Mouse (Mus musculus) limb, embryonic 15.5 days (tissue): ENCODE data around the gene Mtfr1l. TPM values are rescaled to one million over a fixed set of nuclear protein-coding genes. Genes with fewer than 3 reads are reported as not detected.
"Not testable (repeated sequence)": the region's sequence is repeated elsewhere in the genome, so short reads cannot be mapped to it uniquely, and the experiment has no call there.

Source experiments
- ATAC-seq: fragments of 200-750 bp; cut with Nextera tagmentation; 2 replicates; pipeline ENCODE4 v1.8.0; 2017; ENCODE audit warnings: low read depth, moderate TSS enrichment; ENCODE audit not compliant: insufficient number of reproducible peaks, low FRiP score, low TSS enrichment
- H3K27ac ChIP-seq: fragments of 300-500 bp; sonication (generic); 2 replicates; pipeline ENCODE4 v1.5.1; 2015; ENCODE audit warnings: moderate library complexity, mild to moderate bottlenecking, inconsistent platforms
- H3K27me3 ChIP-seq: fragments of 300-500 bp; sonication (generic); 2 replicates; pipeline ENCODE4 v1.6.1; 2015; ENCODE audit warnings: inconsistent platforms
- H3K36me3 ChIP-seq: fragments of 300-500 bp; sonication (generic); 2 replicates; pipeline ENCODE4 v1.6.1; 2015; ENCODE audit warnings: inconsistent platforms
- H3K4me1 ChIP-seq: fragments of 300-500 bp; sonication (generic); 2 replicates; pipeline ENCODE4 v1.6.1; 2015; ENCODE audit warnings: inconsistent platforms
- H3K4me2 ChIP-seq: fragments of 300-500 bp; sonication (generic); 2 replicates; pipeline ENCODE4 v1.6.1; 2015; ENCODE audit warnings: mild to moderate bottlenecking, inconsistent platforms
- H3K4me3 ChIP-seq: fragments of 300-500 bp; sonication (generic); 2 replicates; pipeline ENCODE4 v1.5.1; 2015; ENCODE audit warnings: mild to moderate bottlenecking, inconsistent platforms
- H3K9ac ChIP-seq: fragments of 300-500 bp; sonication (generic); 2 replicates; pipeline ENCODE4 v1.6.1; 2015; ENCODE audit warnings: inconsistent platforms
- H3K9me3 ChIP-seq: fragments of 300-500 bp; sonication (generic); 2 replicates; pipeline ENCODE4 v1.6.1; 2016; ENCODE audit warnings: inconsistent platforms
- WGBS: fragments of 180-500 bp; shearing (Covaris S2); methylation state at CpG from one replicate; pipeline ENCODE4 v1.1.7; 2015; 5-methylcytosine and 5-hydroxymethylcytosine counted together
- polyA plus RNA-seq: library from polyadenylated mRNA; unstranded; fragments of >200 nt; fragmentation: Nextera tagmentation; extraction: Ambion mirVana; gene quantifications from 2 replicates; pipeline ENCODE4 v1.2.1, GENCODE M21; 2015

Mtfr1l gene
- polyA plus RNA-seq, 1 experiment from 2014 or later, result 105 TPM

GRCm38 (mm10) chr4:134497223-134497622, 38.0 kb downstream of the Mtfr1l start:
- 12% methylated on average over 6 of the region's 6 CpGs for WGBS
- Histone ChIP-seq H3K4me3 (peak overlapping the region; percentile 58), H3K9me3 (no peaks in the 10 kb centered on the region), H3K9ac (peak overlapping the region; percentile 44), H3K36me3 (no peaks in the 10 kb centered on the region), H3K27me3 (no peaks in the 10 kb centered on the region), H3K4me2 (peak overlapping the region; percentile 98), H3K4me1 (peaks cover 33% of the 10 kb centered on the region), H3K27ac (peak overlapping the region; percentile 61; the same call in 1 of the 2 replicates)
- no peak for ATAC-seq

- Histone ChIP-seq H3K4me1 (peaks cover 33% of the 10 kb centered on the region), H3K36me3 (no peaks in the 10 kb centered on the region), H3K27ac (peak within 1 kb of the TSS; percentile 61), H3K4me2 (peak within 1 kb of the TSS; percentile 98), H3K9ac (peak within 1 kb of the TSS; percentile 44), H3K9me3 (no peaks in the 10 kb centered on the region), H3K27me3 (no peaks in the 10 kb centered on the region), H3K4me3 (peak within 1 kb of the TSS; percentile 58)
- WGBS, result 3% methylated on average over 35 of the region's 35 CpGs
- ATAC-seq, result no peak
Observed at GRCm38 (mm10) chr4:134496595-134497210, 38.5 kb downstream of the Mtfr1l start, which contains the start of gene Paqr7. Gene Paqr7 (plus strand): TSS chr4:134496697.

GRCm38 (mm10) chr4:134495546-134495923, 39.7 kb downstream of the Mtfr1l start:
- Histone ChIP-seq H3K27me3 (no peaks in the 10 kb centered on the region), H3K4me2 (no peak overlapping the region), H3K9me3 (no peaks in the 10 kb centered on the region), H3K36me3 (no peaks in the 10 kb centered on the region), H3K4me3 (no peak overlapping the region), H3K27ac (no peak overlapping the region), H3K4me1 (peaks cover 33% of the 10 kb centered on the region), H3K9ac (no peak overlapping the region)
- WGBS, result 70% methylated on average over 5 of the region's 5 CpGs
- ATAC-seq, result no peak

DNA sequence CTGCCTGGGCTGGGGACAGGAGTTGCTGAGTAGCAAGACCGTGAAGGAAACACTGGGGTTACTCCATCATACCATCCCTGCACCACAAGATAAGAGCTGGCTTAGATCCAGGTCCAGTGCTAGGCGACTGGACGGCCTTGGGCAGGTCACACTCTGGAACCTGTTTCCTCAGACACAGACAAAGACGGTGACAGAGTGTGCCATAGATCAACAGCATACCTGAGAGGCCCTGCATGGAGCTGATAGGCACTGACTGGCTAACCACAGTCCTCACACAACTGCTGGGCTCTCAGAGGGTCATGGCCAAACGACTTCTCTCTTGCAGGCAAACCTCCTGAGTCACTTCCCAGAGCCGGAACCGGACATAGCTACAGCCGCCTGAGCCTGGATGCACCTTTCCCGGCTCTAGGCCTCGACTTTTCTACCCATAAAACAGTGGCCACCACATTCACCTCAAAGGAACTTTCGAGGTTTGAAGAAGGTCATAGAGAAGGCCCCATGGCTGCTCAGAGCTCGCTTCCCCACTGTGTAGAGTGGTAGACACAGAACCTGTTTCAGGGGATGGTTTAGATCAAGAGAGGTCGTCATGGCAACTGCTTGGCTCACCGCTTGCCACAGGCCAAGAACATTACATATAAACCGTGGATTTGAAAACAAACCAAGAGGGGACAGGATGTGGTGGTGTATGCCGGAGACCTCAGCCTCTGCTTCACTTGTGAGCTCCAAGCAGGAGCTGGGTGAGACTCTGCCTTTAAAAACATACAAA, 40.2 kb downstream of the Mtfr1l start:
- H3K36me3 ChIP-seq, result no peaks in the 10 kb centered on the region
- no peak overlapping the region for H3K4me3 ChIP-seq
- no peak overlapping the region for H3K9ac ChIP-seq
- peak; percentile 12; the same call in 1 of the 2 replicates for ATAC-seq
- no peaks in the 10 kb centered on the region for H3K9me3 ChIP-seq
- WGBS, result 55% methylated on average over 16 of the region's 16 CpGs
- H3K27ac ChIP-seq, result 0 out of 2 replicates have a peak overlapping the region, but pooled peaks have one; percentile 3
- peaks cover 33% of the 10 kb centered on the region for H3K4me1 ChIP-seq
- H3K4me2 ChIP-seq, result no peak overlapping the region
- no peaks in the 10 kb centered on the region for H3K27me3 ChIP-seq

DNA sequence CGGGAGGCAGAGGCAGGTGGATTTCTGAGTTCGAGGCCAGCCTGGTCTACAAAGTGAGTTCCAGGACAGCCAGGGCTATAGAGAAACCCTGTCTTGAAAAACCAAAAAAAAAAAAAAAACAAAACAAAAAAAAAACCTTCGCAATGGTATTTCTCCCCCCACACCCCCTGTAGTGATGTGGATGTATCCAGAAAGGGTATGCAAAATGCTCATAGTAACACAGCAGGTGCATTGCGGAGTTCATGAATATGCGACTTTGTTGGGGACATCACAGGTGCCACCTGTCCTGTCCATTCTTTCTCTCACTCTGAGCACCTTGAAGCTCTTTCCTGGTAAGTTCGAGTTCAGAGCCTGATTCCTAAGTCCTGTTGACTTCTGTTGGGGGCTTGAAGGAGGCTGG, 41.0 kb downstream of the Mtfr1l start:
- not testable (repeated sequence) for H3K4me3 ChIP-seq, H3K27ac ChIP-seq, H3K9ac ChIP-seq, H3K9me3 ChIP-seq, H3K27me3 ChIP-seq, H3K4me2 ChIP-seq, H3K36me3 ChIP-seq, ATAC-seq
- H3K4me1 ChIP-seq, result peaks cover 33% of the 10 kb centered on the region
- WGBS, result 92% methylated on average over 6 of the region's 6 CpGs

DNA sequence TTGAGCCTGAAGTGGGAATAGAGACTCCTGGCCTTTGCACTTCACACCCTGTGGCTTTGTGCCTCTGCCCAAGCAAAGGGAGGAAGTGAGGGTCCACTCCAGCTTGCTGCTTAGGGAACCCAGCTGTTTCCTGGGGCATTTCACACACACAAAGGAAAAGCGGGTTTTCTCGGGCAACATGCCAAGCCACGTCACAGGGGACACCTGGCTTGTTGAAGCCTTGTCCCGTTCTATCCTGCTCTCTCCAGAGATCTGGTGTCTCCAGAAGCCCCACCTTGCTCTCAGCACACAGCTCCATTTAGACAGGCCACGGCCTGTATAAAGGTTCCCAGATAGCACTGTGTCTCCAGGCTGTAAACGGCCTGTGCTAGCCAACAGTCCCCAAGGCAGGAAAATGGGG, 43.5 kb downstream of the Mtfr1l start:
- Histone ChIP-seq H3K9me3 (no peaks in the 10 kb centered on the region), H3K36me3 (no peaks in the 10 kb centered on the region), H3K4me2 (no peak overlapping the region), H3K27me3 (no peaks in the 10 kb centered on the region), H3K9ac (no peak overlapping the region), H3K27ac (no peak overlapping the region), H3K4me3 (no peak overlapping the region), H3K4me1 (peaks cover 18% of the 10 kb centered on the region)
- 48% methylated on average over 6 of the region's 6 CpGs for WGBS
- no peak; the same call in 1 of the 2 replicates for ATAC-seq

- Histone ChIP-seq H3K4me2 (no peak overlapping the region), H3K9ac (no peak overlapping the region), H3K4me3 (no peak overlapping the region), H3K9me3 (no peaks in the 10 kb centered on the region), H3K27me3 (no peaks in the 10 kb centered on the region), H3K4me1 (peaks cover 6% of the 10 kb centered on the region), H3K27ac (no peak overlapping the region), H3K36me3 (no peaks in the 10 kb centered on the region)
- no peak for ATAC-seq
- 88% methylated on average over 11 of the region's 11 CpGs for WGBS
Observed at GRCm38 (mm10) chr4:134489986-134490665, 45.1 kb downstream of the Mtfr1l start.

- H3K4me3 ChIP-seq, result no peak overlapping the region
- H3K27me3 ChIP-seq, result no peaks in the 10 kb centered on the region
- no peak overlapping the region for H3K4me2 ChIP-seq
- ATAC-seq, result no peak
- H3K27ac ChIP-seq, result no peak overlapping the region
- 0 out of 2 replicates have a peak, but pooled peaks cover 2% of the 10 kb centered on the region for H3K4me1 ChIP-seq
- no peaks in the 10 kb centered on the region for H3K9me3 ChIP-seq
- H3K36me3 ChIP-seq, result no peaks in the 10 kb centered on the region
- no peak overlapping the region for H3K9ac ChIP-seq
- 86% methylated on average over 5 of the region's 5 CpGs for WGBS
Observed at GRCm38 (mm10) chr4:134488211-134488610, 47.0 kb downstream of the Mtfr1l start.

DNA sequence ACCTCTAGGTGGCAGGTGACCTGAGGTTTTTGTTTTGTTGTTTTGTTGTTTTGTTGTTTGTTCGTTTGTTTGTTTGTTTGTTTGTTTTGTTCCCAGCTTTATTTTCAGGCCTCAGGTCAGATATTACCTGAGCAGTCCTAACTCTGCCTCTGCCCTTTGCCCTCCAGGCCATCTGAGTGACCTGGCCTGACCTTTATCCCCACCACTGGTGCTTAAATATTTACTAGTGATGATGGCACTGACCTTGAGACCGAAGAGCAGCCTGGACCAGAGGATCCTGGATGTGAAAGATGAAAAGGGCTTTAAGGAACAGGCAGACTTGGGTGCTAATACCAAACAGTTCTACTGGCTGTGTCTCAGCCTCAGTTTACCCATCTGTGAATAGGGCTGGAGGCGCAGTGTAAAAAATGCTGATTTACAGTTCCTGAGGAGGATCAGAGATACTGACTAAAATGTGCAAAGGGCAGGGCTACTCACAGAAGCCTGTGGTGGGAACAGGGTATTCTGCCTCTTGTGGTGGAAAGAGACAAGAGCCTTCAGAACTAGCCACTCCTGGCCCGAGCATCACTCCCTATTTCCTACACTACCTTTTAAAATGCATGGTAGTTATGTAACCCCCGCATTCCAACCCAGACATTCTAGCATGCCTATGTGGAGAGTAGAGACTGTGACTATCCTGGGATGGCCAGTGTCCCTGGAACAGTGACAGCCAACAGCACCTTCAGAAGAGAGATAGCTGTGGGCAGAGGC, 49.9 kb downstream of the Mtfr1l start:
- H3K27me3 ChIP-seq, result 0 out of 2 replicates have a peak, but pooled peaks cover 3% of the 10 kb centered on the region
- 0 out of 2 replicates have a peak, but pooled peaks cover 2% of the 10 kb centered on the region for H3K4me1 ChIP-seq
- no peak overlapping the region for H3K9ac ChIP-seq
- H3K27ac ChIP-seq, result no peak overlapping the region
- ATAC-seq, result no peak
- no peak overlapping the region for H3K4me3 ChIP-seq
- H3K9me3 ChIP-seq, result no peaks in the 10 kb centered on the region
- no peaks in the 10 kb centered on the region for H3K36me3 ChIP-seq
- H3K4me2 ChIP-seq, result no peak overlapping the region
- WGBS, result 90% methylated on average over 5 of the region's 5 CpGs

GRCm38 (mm10) chr4:134484231-134484630, 51.0 kb downstream of the Mtfr1l start:
- ATAC-seq, result no peak
- no peak overlapping the region for H3K4me2 ChIP-seq
- 84% methylated on average over 10 of the region's 10 CpGs for WGBS

GRCm38 (mm10) chr4:134483696-134484095, 51.5 kb downstream of the Mtfr1l start:
- H3K9ac ChIP-seq, result no peak overlapping the region
- no peak overlapping the region for H3K4me3 ChIP-seq
- H3K27me3 ChIP-seq, result 0 out of 2 replicates have a peak, but pooled peaks cover 3% of the 10 kb centered on the region
- H3K4me2 ChIP-seq, result no peak overlapping the region
- no peaks in the 10 kb centered on the region for H3K36me3 ChIP-seq
- no peaks in the 10 kb centered on the region for H3K9me3 ChIP-seq
- WGBS, result 36% methylated on average over 6 of the region's 6 CpGs
- H3K27ac ChIP-seq, result no peak overlapping the region
- 0 out of 2 replicates have a peak, but pooled peaks cover 2% of the 10 kb centered on the region for H3K4me1 ChIP-seq
- no peak for ATAC-seq

More at GRCm38 (mm10) chr4:134484231-134484630, 51.0 kb downstream of the Mtfr1l start:
- no peak overlapping the region for H3K4me3 ChIP-seq
- no peak overlapping the region; the same call in 1 of the 2 replicates for H3K27ac ChIP-seq
- H3K9me3 ChIP-seq, result no peaks in the 10 kb centered on the region
- 0 out of 2 replicates have a peak, but pooled peaks cover 2% of the 10 kb centered on the region for H3K4me1 ChIP-seq
- no peak overlapping the region for H3K9ac ChIP-seq
- 0 out of 2 replicates have a peak, but pooled peaks cover 3% of the 10 kb centered on the region for H3K27me3 ChIP-seq
- H3K36me3 ChIP-seq, result no peaks in the 10 kb centered on the region
